Mouse (Mus musculus): ENCODE results near the gene Prkcb. TPM values are rescaled to one million over a fixed set of nuclear protein-coding genes. Genes with fewer than 3 reads are reported as not detected.

Gene Prkcb
- total RNA-seq, 2 experiments from 2014 or later: 788 to 796 TPM

DNA sequence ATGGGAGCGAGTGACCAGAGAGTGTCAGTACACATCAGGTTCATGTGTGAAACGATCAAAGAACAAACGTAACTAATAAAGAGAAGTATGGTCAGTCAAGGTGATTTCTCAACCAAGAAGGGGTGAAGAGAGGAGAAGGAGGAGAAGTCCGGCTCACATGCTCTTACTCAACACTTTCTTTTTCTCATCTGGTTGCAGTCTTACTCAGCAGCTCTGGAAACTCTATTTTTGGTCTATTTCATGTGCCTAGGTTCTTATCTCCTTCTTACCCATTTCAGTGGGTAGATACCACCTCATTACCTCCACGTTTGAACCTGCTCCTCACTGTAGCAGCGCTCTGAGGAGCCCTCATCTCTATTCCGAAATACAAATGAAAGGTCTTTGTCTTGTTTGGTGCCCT is 31.8 kb upstream of the Prkcb start:
- no peak overlapping the region for H3K27ac ChIP-seq
- H3K4me3 ChIP-seq: no peak overlapping the region
- TF ChIP-seq CTCF (conservative IDR thresholded peaks at IDR 0.05): no peak
- DNase-seq (ENCODE audit: low spot score in 2 of 2): no peak

DNA sequence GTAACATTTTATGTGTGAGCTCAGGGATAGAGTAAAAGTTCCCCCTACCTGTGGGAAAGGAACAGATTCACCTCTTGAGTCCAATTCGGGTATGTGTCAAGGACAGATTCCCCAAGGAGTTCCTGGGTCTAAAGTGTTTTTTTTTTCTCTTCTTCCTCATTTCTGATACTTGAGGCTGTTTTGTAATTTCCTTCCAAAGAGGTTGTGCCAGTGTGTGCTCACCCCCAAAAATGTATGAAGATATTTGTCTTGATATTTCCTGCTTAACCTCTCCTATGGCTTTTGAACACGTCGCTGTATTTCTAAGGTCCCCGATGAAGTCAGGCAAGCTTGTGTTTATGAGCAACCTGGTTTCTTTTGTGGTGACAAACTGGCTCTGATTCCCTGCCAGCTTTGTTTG is 30.0 kb upstream of the Prkcb start:
- DNase-seq (ENCODE audit: low spot score in 2 of 2): no peak
- Histone ChIP-seq H3K27ac (no peak overlapping the region), H3K4me3 (no peak overlapping the region)
- TF ChIP-seq CTCF (conservative IDR thresholded peaks at IDR 0.05): no peak

- H3K27ac ChIP-seq: no peak overlapping the region
- no peak overlapping the region for H3K4me3 ChIP-seq
- no peak for TF ChIP-seq CTCF (conservative IDR thresholded peaks at IDR 0.05)
- DNase-seq (ENCODE audit: low spot score in 2 of 2): no peak
These were observed 28.4 kb upstream of the Prkcb start for GRCm38 (mm10) chr7:122260055-122260602.

DNA sequence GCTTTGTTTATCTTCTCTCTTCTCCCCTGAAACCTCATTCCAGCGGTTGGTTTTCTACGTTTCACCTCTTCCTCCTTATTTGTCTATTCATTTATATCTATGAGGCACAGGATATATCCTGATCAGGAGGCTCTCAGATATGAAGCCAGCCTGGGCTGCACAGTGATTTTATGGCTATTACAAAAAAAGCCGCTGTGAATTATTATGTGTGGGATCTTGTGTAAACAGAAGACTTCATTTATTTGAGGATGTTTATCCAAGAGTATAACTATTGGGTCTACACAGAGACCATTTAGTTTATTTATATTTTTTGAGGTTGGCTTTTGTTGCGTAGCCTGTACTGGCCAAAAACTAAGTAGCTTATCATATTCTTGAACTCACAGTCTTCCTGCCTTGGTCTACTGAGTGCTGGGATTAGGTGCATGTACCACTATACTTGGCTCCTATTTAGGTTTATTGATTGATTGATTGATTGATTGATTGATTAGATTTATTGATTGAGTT is 19.5 kb upstream of the Prkcb start:
- no peak for TF ChIP-seq CTCF (conservative IDR thresholded peaks at IDR 0.05)

DNA sequence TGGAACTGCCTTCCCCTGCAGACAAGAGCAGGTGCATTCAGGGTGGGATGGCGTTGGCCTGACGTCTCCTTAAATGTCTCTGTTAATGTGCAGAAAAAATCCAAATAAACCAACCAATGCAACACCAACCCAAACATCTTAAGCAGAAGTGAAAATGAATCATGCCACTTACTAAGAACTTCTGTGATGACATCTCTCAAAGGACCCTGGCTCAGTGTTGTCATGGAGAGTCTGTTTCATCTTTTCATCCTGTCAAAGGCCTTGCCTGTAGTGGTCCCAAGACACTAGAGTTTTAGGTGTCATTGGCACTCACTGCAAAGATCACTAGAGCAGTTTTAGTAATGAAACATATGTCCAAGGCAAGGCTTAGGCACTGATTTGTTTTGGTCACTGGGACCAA is 16.2 kb upstream of the Prkcb start:
- DNase-seq (ENCODE audit: low spot score in 2 of 2): no peak
- TF ChIP-seq CTCF (conservative IDR thresholded peaks at IDR 0.05): no peak
- no peak overlapping the region for H3K4me3 ChIP-seq
- no peak overlapping the region for H3K27ac ChIP-seq

More for the DNA sequence above, 19.5 kb upstream of the Prkcb start:
- Histone ChIP-seq H3K27ac (no peak overlapping the region), H3K4me3 (no peak overlapping the region)
- no peak for DNase-seq (ENCODE audit: low spot score in 2 of 2)

DNA sequence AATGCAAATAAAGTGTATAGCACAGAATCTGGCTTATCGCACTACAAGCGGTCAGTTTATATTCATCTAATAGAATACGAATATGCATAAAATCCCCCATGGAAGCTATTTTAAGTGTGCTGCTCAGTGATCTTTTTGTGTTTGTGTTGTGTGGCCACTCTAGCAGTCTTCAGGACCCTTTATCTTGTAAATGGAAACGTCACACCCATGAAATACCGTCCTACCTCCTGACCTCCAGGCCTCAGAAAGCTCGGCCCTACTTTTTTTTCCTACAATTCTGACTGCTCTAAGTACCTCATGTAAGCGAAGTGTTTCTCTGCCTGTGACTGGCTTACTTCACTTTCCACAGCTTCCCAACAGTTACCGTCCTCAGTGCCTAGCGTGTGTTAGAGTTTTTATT is 9.0 kb upstream of the Prkcb start:
- no peak for TF ChIP-seq CTCF (conservative IDR thresholded peaks at IDR 0.05)
- DNase-seq (ENCODE audit: low spot score in 2 of 2): no peak
- Histone ChIP-seq H3K27ac (no peak overlapping the region), H3K4me3 (no peak overlapping the region)

- no peak for TF ChIP-seq CTCF (conservative IDR thresholded peaks at IDR 0.05)
- DNase-seq (ENCODE audit: low spot score in 2 of 2): no peak
- no peak overlapping the region for H3K4me3 ChIP-seq
- no peak overlapping the region for H3K27ac ChIP-seq
These were observed 8.2 kb upstream of the Prkcb start for GRCm38 (mm10) chr7:122280334-122280733.

DNA sequence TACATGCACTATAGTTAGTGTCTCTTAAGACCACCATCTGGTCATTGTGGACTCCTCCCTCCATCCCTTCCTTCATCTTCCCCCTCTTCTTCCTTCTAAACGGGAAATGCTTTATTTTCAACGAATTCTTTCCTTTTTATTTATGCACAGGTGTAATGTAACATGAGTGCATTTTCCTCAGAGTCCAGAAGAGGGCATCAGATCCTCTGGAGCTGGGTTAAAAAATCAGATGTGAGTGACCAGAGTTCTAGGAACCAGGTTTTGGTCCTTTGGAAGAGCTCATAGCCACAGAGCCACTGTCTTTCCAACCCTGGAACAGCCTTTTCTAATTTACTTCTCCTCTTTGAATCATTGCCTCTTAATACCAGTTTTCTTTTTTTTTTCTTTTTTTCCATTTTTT is 6.0 kb upstream of the Prkcb start:
- peak; percentile 59 for TF ChIP-seq CTCF (conservative IDR thresholded peaks at IDR 0.05)
- no peak for DNase-seq (ENCODE audit: low spot score in 2 of 2)
- Histone ChIP-seq H3K27ac (no peak overlapping the region), H3K4me3 (no peak overlapping the region)

DNA sequence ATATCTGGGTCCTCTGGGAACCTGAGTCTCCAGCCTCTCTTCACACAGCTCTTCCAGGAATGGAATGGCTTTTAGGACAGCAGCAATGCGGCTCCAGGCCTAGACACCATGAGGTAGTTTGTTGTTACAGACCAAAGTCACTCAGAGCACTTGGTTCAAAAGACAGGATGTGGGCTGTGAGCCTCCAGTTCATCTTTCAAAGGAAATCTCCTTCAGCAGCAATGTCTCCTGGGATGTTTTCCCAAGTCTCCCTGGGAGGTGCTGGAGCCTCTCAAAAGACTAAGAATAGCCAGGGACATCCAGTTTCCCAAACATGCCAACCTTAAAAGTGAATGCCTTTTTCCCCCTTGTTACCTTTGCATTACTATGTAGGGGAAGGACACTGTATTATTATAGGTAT is 1.3 kb upstream of the Prkcb start:
- TF ChIP-seq CTCF (conservative IDR thresholded peaks at IDR 0.05): no peak
- no peak overlapping the region for H3K4me3 ChIP-seq
- no peak overlapping the region for H3K27ac ChIP-seq
- no peak for DNase-seq (ENCODE audit: low spot score in 2 of 2)

DNA sequence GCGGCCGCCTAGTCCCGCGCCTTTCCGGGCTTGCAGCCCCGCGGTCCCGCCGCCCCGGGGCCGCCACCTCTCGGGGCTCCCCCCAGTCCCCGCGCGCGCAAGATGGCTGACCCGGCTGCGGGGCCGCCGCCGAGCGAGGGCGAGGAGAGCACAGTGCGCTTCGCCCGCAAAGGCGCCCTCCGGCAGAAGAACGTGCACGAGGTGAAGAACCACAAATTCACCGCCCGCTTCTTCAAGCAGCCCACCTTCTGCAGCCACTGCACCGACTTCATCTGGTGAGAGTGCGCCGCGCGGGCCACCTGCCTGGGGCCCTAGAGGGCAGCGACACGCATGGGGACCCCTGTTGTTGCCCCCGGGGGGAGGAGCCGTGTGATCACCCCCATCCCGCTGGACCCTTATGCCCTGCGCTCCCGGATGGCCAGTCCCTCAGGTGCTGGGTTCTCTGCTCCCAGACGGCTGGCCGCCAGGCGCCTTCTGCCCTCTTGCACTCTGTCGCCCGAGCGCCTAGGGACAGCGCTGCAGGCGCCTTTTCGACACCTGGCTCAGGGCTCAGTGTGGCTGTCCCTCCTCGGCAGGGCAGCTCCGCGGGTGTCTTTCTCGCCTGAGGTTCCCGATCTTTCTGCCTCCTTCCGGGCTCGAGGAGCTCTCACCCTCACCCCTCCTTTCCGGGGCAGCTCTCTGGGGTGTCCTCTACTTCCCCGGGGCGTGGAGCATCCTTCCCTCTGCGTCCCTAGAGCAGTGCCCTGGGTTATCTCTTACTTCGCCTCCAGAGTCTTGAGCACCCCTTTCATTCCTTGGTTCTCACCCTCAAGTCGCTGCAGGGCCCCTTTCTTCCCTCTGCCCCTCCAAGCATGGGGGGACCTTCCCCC is 926 bp downstream of the Prkcb start:
- TF ChIP-seq CTCF (conservative IDR thresholded peaks at IDR 0.05): no peak
- H3K27ac ChIP-seq: peak overlapping the region; percentile 96
- peak overlapping the region; percentile 92 for H3K4me3 ChIP-seq
- DNase-seq (ENCODE audit: low spot score in 2 of 2): peak in 1 of 2 experiments; percentile 48

GRCm38 (mm10) chr7:122290165-122290564 is 1.6 kb downstream of the Prkcb start:
- DNase-seq (ENCODE audit: low spot score in 2 of 2): no peak

DNA sequence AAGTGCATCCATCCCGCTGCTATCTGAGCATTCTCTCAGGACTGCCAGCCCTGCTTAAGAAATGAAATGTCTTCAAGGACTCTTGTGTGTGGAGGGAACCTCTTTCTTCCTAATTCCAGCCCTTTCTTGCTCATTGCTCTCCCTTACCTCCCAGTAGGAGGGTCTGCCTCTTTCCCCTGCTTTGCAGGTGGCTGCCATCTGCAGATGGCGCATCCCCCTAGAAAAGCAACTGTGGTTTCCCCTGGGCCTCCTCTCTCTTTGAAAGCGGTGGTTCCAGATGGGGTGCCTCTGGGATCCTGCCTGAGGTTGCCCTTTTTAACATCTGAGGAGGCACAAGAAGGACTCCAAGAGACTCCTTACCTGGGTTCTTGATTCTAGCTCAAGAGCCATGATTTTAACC is 2.2 kb downstream of the Prkcb start:
- peak overlapping the region; percentile 96 for H3K27ac ChIP-seq

More at GRCm38 (mm10) chr7:122290165-122290564, 1.6 kb downstream of the Prkcb start:
- Histone ChIP-seq H3K27ac (peak overlapping the region; percentile 96), H3K4me3 (peak overlapping the region; percentile 92)
- peak; percentile 73 for TF ChIP-seq CTCF (conservative IDR thresholded peaks at IDR 0.05)

GRCm38 (mm10) chr7:122292151-122292550 is 3.6 kb downstream of the Prkcb start:
- H3K4me3 ChIP-seq: peak overlapping the region; percentile 32
- H3K27ac ChIP-seq: peak overlapping the region; percentile 33; the same call in 1 of the 2 replicates
- peak; percentile 23 for TF ChIP-seq CTCF (conservative IDR thresholded peaks at IDR 0.05)
- no peak for DNase-seq (ENCODE audit: low spot score in 2 of 2)

More for the DNA sequence above, 2.2 kb downstream of the Prkcb start:
- DNase-seq (ENCODE audit: low spot score in 2 of 2): no peak
- peak overlapping the region; percentile 92 for H3K4me3 ChIP-seq
- no peak for TF ChIP-seq CTCF (conservative IDR thresholded peaks at IDR 0.05)
